Mouse (Mus musculus): ENCODE data around the gene C5ar2.

C5ar2 gene

DNA sequence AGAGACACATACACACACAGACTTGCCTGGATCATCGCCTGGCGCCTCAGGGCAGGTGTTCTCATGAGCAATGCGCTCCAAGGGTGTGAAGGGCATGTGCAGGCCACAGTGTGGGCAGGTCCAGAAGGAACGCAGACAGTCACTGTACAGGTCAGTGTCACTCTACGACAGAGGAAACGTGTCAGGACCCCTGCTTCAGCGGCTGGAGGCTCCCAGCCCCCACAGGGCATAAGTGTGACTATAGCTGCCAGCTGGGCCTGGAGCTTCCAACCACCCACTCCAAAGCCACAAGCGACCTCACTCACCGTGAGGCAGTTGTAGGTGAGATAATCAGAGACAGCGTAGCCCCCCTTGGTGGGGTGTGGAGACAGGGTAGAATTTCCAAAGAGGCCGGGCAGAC lies 45.4 kb downstream of the C5ar2 start:
- DNase-seq (ENCODE audit: low spot score): no peak

DNA sequence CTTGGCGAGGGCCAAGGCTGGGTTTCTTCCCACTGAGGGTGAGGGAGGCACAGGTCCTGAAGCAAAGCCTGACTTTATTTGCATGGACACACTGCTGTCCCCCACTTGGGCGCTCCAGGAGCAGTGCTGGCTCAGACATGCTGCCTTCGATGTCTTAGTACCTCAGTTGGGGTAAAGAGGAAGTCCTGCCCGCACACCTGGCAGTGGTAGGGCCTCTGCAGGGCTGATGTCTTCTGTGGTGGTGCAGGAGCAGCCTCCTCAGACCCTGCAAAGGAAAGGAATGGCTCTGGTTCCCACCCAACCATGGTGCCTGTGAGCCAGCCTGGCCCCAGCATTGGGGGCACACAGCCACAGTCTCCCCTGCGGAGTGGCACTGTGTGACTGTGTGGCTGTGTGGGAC lies 46.8 kb downstream of the C5ar2 start:
- DNase-seq (ENCODE audit: low spot score): no peak

DNA sequence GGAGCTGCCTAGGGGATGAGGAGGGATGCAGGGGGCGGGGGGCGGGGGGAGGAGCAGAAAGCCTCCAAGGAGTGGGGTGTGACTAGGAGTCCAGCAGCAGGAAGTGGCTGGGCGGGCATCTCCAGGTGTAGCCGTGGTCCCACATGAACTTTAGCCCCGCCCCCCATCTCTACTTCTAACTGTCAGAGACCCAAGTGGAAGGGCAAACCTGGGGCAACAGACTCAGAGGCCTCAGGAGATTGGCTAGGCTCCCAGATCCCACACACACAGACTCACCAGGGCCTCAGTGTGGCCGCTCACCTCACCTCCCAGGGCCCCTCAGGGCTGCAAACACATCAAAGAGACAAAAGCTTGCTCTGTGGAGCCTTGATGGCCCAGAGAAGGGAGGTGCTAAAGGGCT lies 47.3 kb downstream of the C5ar2 start:
- DNase-seq (ENCODE audit: low spot score): no peak

DNA sequence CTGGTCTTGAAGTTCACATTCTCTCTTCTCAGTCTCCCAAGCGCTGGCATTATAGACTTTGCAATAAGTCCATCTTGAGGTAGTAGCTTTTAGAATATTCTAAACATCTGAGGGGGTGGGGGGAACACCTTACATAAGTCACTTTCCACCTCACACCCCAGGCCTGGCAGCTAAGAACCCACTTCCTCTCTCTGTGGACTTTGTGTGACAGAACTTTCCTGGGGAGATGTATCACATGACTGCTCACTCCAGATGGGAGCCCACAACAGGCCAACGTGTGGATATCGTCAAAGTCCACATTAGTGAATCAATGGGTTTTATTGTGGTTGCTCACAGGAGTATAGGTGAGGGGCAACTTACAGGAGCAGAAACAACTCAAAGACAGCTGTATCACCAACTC lies 50.3 kb downstream of the C5ar2 start:
- DNase-seq (ENCODE audit: low spot score): no peak

DNA sequence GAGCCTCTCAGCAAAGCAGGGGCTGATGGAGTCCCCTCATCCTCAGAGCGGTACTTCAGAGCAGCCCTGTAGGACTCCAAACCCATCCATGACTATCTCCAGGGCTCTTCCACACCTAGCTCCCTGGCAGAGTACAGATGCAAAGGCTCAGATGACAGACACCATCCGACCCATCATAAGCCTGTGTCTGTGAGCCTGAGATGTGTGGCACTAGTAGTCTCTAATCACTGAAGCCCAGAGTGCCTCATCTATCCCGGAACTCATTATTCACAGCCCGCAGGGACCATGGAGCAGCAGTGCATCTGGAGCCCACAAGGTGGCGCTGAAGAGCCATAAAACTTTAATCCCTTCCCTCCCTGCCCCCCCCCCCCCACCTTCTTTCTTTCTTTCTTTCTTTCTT lies 51.6 kb downstream of the C5ar2 start:
- peak; percentile 78 for DNase-seq (ENCODE audit: low spot score)

DNA sequence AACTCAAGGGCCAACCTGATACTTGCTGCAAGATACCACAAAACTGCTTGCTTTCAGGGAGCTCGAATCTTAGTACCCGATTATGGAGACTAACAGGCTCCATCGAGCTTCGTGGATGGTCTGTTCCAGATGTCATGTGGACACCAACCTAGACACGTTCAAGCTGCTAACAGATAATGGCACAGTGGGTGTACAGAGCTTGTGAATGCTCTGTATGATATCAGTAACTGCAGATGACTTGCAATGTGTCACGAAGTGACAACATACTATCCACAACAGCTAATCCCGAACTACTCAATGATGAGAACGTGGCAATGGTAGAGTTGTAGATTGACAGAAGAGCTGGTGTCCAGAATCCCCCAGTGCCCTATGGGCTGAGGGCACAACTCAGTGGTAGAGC lies 56.5 kb downstream of the C5ar2 start:
- no peak for DNase-seq (ENCODE audit: low spot score)

All from adipocyte (in vitro differentiated cells).